8 mouse cellular contexts compared by ENCODE assay signal in the genomic region with DNA sequence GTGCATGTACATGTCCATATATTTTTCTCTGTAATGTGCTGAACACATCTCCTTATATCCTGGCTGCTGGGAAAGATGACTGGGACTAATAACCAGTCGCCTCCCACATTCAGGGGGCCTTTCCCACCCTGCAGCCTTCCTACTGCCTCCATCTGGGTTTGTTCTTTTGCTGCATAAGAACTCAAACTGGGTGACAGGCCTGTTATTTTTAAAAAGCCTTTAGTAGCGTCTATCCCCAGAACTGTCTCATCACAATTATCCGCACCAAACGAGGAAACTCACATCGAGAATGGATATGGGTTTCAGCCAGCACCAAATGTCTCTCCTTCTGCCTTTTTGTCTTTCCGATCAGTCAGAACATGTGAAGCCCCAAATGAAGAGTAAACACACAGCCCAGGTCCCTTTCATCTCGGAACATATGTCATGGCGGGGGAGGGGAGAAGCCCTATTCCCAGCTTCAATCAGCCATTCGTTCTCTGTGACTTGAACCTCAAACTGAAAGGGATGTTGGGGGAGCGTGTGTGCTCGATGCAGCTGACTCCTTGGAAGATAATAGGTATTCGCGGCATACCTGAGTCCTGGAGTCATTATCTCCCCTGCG.
DNase-seq lines count a peak whose midpoint lies in the region; ATAC-seq and TF ChIP-seq lines count a peak whose summit lies in the region.

No protein-coding gene starts in this region.

- H3K9me3 ChIP-seq in kidney, embryonic 16.5 days (ENCODE audit: low read length), result no peaks in the 10 kb centered on the region
- H3K9me3 ChIP-seq in kidney, embryonic 15.5 days (replicated peaks), result no peaks in the 10 kb centered on the region
- no peaks in the 10 kb centered on the region for H3K9me3 ChIP-seq in hindbrain, embryonic 12.5 days (replicated peaks)
- H3K9me3 ChIP-seq in limb, embryonic 12.5 days, result peaks cover 6% of the 10 kb centered on the region; the same call in 1 of the 2 replicates

- no peaks in the 10 kb centered on the region for H3K27me3 ChIP-seq in kidney, embryonic 16.5 days (ENCODE audit: insufficient read depth, low read length)
- H3K27me3 ChIP-seq in kidney, embryonic 15.5 days, result no peaks in the 10 kb centered on the region
- H3K27me3 ChIP-seq in hindbrain, embryonic 12.5 days, result no peaks in the 10 kb centered on the region
- H3K27me3 ChIP-seq in limb, embryonic 12.5 days, result no peaks in the 10 kb centered on the region

- no peaks in the 10 kb centered on the region for H3K4me1 ChIP-seq in kidney, embryonic 16.5 days (ENCODE audit: insufficient read depth, low read length)
- H3K4me1 ChIP-seq in kidney, embryonic 15.5 days, result peaks cover 9% of the 10 kb centered on the region
- H3K4me1 ChIP-seq in hindbrain, embryonic 12.5 days, result peaks cover 16% of the 10 kb centered on the region
- H3K4me1 ChIP-seq in limb, embryonic 12.5 days (replicated peaks), result peaks cover 8% of the 10 kb centered on the region

- H3K4me2 ChIP-seq in kidney, embryonic 16.5 days (replicated peaks; ENCODE audit: low read depth, low read length), result 0 out of 2 replicates have a peak overlapping the region, but pooled peaks have one; percentile 2
- no peak overlapping the region for H3K4me2 ChIP-seq in kidney, embryonic 15.5 days
- H3K4me2 ChIP-seq in hindbrain, embryonic 12.5 days (replicated peaks), result no peak overlapping the region
- 0 out of 2 replicates have a peak overlapping the region, but pooled peaks have one; percentile 10 for H3K4me2 ChIP-seq in limb, embryonic 12.5 days

- no peak for TF ChIP-seq CTCF in gastrocnemius, adult 2 months (IDR thresholded peaks at IDR 0.05)

- H3K27ac ChIP-seq in kidney, embryonic 16.5 days (ENCODE audit: low read length), result no peak overlapping the region
- no peak overlapping the region for H3K27ac ChIP-seq in kidney, embryonic 15.5 days
- peak overlapping the region; percentile 73 for H3K27ac ChIP-seq in hindbrain, embryonic 12.5 days
- no peak overlapping the region for H3K27ac ChIP-seq in limb, embryonic 12.5 days
- H3K27ac ChIP-seq in gastrocnemius, adult 2 months, result no peak overlapping the region

- H3K9ac ChIP-seq in kidney, embryonic 16.5 days (replicated peaks; ENCODE audit: low read length), result no peak overlapping the region
- H3K9ac ChIP-seq in kidney, embryonic 15.5 days, result no peak overlapping the region
- no peak overlapping the region for H3K9ac ChIP-seq in hindbrain, embryonic 12.5 days
- H3K9ac ChIP-seq in limb, embryonic 12.5 days (replicated peaks), result no peak overlapping the region

- peak; percentile 65 for DNase-seq in right cerebral cortex, postnatal 4 days
- no peak for DNase-seq in heart, postnatal 25 days (ENCODE audit: low spot score)
- DNase-seq in gastrocnemius, adult 2 months, result no peak
- DNase-seq in Muller cell, postnatal 12 days (ENCODE audit: inconsistent ontology term), result no peak

- intact Hi-C loops in heart, postnatal 25 days (cut with DNase I), result no loop called here
- intact Hi-C loops in gastrocnemius, adult 2 months (cut with DNase I), result no loop called here

- no peak for ATAC-seq in kidney, embryonic 16.5 days (ENCODE audit: low FRiP score, low TSS enrichment)
- ATAC-seq in kidney, embryonic 15.5 days (replicated peaks; ENCODE audit: low FRiP score), result no peak
- peak; percentile 62 for ATAC-seq in hindbrain, embryonic 12.5 days (ENCODE audit: low FRiP score)
- no peak for ATAC-seq in limb, embryonic 12.5 days (ENCODE audit: insufficient number of reproducible peaks, insufficient read depth, low FRiP score, low TSS enrichment, low read depth)

- WGBS in kidney, embryonic 16.5 days, result 33% methylated on average over 14 of the region's 14 CpGs
- 22% methylated on average over 14 of the region's 14 CpGs for WGBS in kidney, embryonic 15.5 days
- 30% methylated on average over 14 of the region's 14 CpGs for WGBS in hindbrain, embryonic 12.5 days
- WGBS in limb, embryonic 12.5 days, result 21% methylated on average over 14 of the region's 14 CpGs

- no peaks in the 10 kb centered on the region for H3K36me3 ChIP-seq in kidney, embryonic 16.5 days (ENCODE audit: insufficient read depth, low read length)
- no peaks in the 10 kb centered on the region for H3K36me3 ChIP-seq in kidney, embryonic 15.5 days
- H3K36me3 ChIP-seq in hindbrain, embryonic 12.5 days, result no peaks in the 10 kb centered on the region
- no peaks in the 10 kb centered on the region for H3K36me3 ChIP-seq in limb, embryonic 12.5 days

- H3K4me3 ChIP-seq in kidney, embryonic 16.5 days (ENCODE audit: low read length), result no peak overlapping the region
- H3K4me3 ChIP-seq in kidney, embryonic 15.5 days (replicated peaks), result no peak overlapping the region
- no peak overlapping the region for H3K4me3 ChIP-seq in hindbrain, embryonic 12.5 days
- H3K4me3 ChIP-seq in limb, embryonic 12.5 days (replicated peaks), result no peak overlapping the region
- H3K4me3 ChIP-seq in gastrocnemius, adult 2 months, result no peak overlapping the region

Comparison
In these comparisons a context has a peak if more than half of its experiments do, and no peak if none do; other contexts are left out.
1. H3K4me2 ChIP-seq: peak in kidney, embryonic 16.5 days (single experiment) and limb, embryonic 12.5 days (single experiment); none in kidney, embryonic 15.5 days (single experiment) and hindbrain, embryonic 12.5 days (single experiment).